16 mouse cellular contexts compared by ENCODE assay signal in genomic region chr2:155266896-155267295, GRCm38 (mm10).
"Had no signal": no experiment of that assay in that cellular context is flagged by ENCODE, and none has a peak within 500 bp of the region (broad histone marks: within the 10 kb centered on the region; RNA-seq: fewer than 3 reads in every experiment).

No protein-coding gene starts in this region.

- H3K27ac ChIP-seq: hindbrain, postnatal 0 days; layer of hippocampus, adult 2 months; limb, embryonic 10.5 days; limb, embryonic 13.5 days; liver, embryonic 13.5 days; lung, embryonic 15.5 days had no signal

- H3K9ac ChIP-seq: limb, embryonic 13.5 days; liver, embryonic 13.5 days; lung, embryonic 15.5 days had no signal

- ATAC-seq: hindbrain, postnatal 0 days; inflammation-experienced regulatory T-cells, adult 6 months; intestine, embryonic 16.5 days had no signal

- H3K36me3 ChIP-seq: limb, embryonic 10.5 days; limb, embryonic 13.5 days; liver, embryonic 13.5 days; lung, embryonic 15.5 days had no signal

- H3K27me3 ChIP-seq: limb, embryonic 13.5 days; liver, embryonic 13.5 days; lung, embryonic 15.5 days had no signal

- H3K4me2 ChIP-seq: limb, embryonic 13.5 days; liver, embryonic 13.5 days; lung, embryonic 15.5 days; midbrain, embryonic 11.5 days had no signal

- H3K9me3 ChIP-seq: limb, embryonic 10.5 days; liver, embryonic 13.5 days; lung, embryonic 15.5 days had no signal

- H3K4me1 ChIP-seq: limb, embryonic 10.5 days; limb, embryonic 13.5 days; liver, embryonic 13.5 days; lung, embryonic 15.5 days had no signal

- DNase-seq: layer of hippocampus, adult 9-11 months; liver, embryonic 13.5 days; lung, adult 18-20 months; lung, postnatal 10 days; lung, postnatal 4 days; midbrain, embryonic 14.5 days; thymus, adult 18-20 months; thymus, postnatal 36 days had no signal

- H3K4me3 ChIP-seq: layer of hippocampus, adult 2 months; limb, embryonic 10.5 days; limb, embryonic 13.5 days; liver, embryonic 13.5 days; lung, embryonic 15.5 days had no signal
